18 mouse cellular contexts compared by ENCODE assay signal in the genomic region with DNA sequence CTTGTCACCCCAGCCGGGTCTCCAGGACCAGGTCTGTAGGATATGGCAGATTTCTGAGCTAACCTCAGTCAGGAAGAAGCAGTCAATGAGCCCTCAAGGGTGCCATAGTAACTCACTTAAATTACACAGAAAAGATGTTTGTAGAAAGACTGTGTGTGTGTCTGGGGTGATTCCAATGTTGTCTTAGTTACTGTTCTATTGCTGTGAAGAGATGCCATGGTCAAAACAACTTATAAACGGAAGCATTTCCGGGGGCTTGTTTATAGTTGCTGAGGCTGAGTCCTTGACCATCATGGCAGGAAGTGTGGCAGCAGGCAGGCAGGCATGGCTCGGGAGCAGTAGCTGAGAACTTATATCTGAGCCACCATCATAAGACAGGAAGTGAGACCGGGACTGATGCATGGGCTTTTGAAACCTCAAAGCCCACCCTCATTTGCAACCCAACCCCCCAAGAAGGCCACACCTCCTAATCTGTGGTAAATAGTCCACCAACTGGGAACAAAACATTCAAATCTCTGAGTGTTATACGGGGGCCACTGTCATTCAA.
DNase-seq lines count a peak whose midpoint lies in the region; ATAC-seq lines count a peak whose summit lies in the region.
"Had no signal": no experiment of that assay in that cellular context is flagged by ENCODE, and none has a peak within 500 bp of the region (broad histone marks: within the 10 kb centered on the region; RNA-seq: fewer than 3 reads in every experiment).

No protein-coding gene starts in this region.

- 82% methylated on average over 6 of the region's 6 CpGs for WGBS in midbrain, embryonic 10.5 days
- 77% methylated on average over 6 of the region's 6 CpGs for WGBS in midbrain, embryonic 15.5 days
- WGBS in forebrain, embryonic 15.5 days, result 81% methylated on average over 6 of the region's 6 CpGs

- H3K27ac ChIP-seq in midbrain, embryonic 10.5 days (replicated peaks), result peak overlapping the region; percentile 20; the same call in 1 of the 2 replicates
- no peak overlapping the region for H3K27ac ChIP-seq in midbrain, embryonic 15.5 days
- H3K27ac ChIP-seq in forebrain, embryonic 15.5 days (replicated peaks), result no peak overlapping the region
- H3K27ac ChIP-seq: heart, embryonic 13.5 days; macrophage; stomach, embryonic 15.5 days had no signal

- no peaks in the 10 kb centered on the region for H3K27me3 ChIP-seq in midbrain, embryonic 10.5 days (ENCODE audit: low read depth, poor library complexity, severe bottlenecking)
- no peaks in the 10 kb centered on the region for H3K27me3 ChIP-seq in midbrain, embryonic 15.5 days (replicated peaks)
- H3K27me3 ChIP-seq in forebrain, embryonic 15.5 days, result no peaks in the 10 kb centered on the region
- H3K27me3 ChIP-seq: heart, embryonic 13.5 days had no signal

- DNase-seq in midbrain, embryonic 10.5 days (ENCODE audit: low spot score), result no peak
- DNase-seq in thymus, postnatal 36 days, result peak; percentile 44 to 59
- no peak for DNase-seq in cerebellum, adult 18-20 months
- DNase-seq: adrenal gland, adult 8-10 months; cerebellum, adult 9-10 months; embryo, embryonic 11 days; gastrocnemius, postnatal 36 days; kidney, postnatal 14 days; layer of hippocampus, postnatal 36 days had no signal

- no peaks in the 10 kb centered on the region for H3K9me3 ChIP-seq in midbrain, embryonic 10.5 days (replicated peaks)
- H3K9me3 ChIP-seq in midbrain, embryonic 15.5 days, result no peaks in the 10 kb centered on the region
- no peaks in the 10 kb centered on the region for H3K9me3 ChIP-seq in forebrain, embryonic 15.5 days
- H3K9me3 ChIP-seq: heart, embryonic 13.5 days; stomach, embryonic 15.5 days had no signal

- peaks cover 14% of the 10 kb centered on the region for H3K4me1 ChIP-seq in midbrain, embryonic 10.5 days
- peaks cover 6% of the 10 kb centered on the region; the same call in 1 of the 2 replicates for H3K4me1 ChIP-seq in midbrain, embryonic 15.5 days
- H3K4me1 ChIP-seq in forebrain, embryonic 15.5 days, result peaks cover 8% of the 10 kb centered on the region
- H3K4me1 ChIP-seq: stomach, embryonic 15.5 days had no signal

- ATAC-seq in midbrain, embryonic 15.5 days (replicated peaks), result no peak
- ATAC-seq in granulocyte monocyte progenitor cell, adult 5-6 weeks (replicated peaks; ENCODE audit: poor library complexity, severe bottlenecking), result peak; percentile 30
- peak; percentile 60; the same call in 1 of the 2 replicates for ATAC-seq in monocyte, adult 5-6 weeks (replicated peaks; ENCODE audit: insufficient number of reproducible peaks, low FRiP score, low TSS enrichment, poor library complexity, severe bottlenecking)
- no peak for ATAC-seq in erythroblast, adult 5-6 weeks (replicated peaks; ENCODE audit: low FRiP score, poor library complexity, severe bottlenecking)
- ATAC-seq in forebrain, embryonic 15.5 days (replicated peaks), result no peak
- ATAC-seq: intestine, embryonic 16.5 days had no signal

- H3K9ac ChIP-seq in midbrain, embryonic 15.5 days, result no peak overlapping the region
- no peak overlapping the region for H3K9ac ChIP-seq in forebrain, embryonic 15.5 days (replicated peaks)
- H3K9ac ChIP-seq: heart, embryonic 13.5 days; stomach, embryonic 15.5 days had no signal

- no peak overlapping the region for H3K4me3 ChIP-seq in midbrain, embryonic 10.5 days
- H3K4me3 ChIP-seq in midbrain, embryonic 15.5 days, result no peak overlapping the region
- no peak overlapping the region for H3K4me3 ChIP-seq in forebrain, embryonic 15.5 days
- H3K4me3 ChIP-seq: heart, embryonic 13.5 days; stomach, embryonic 15.5 days had no signal

- no peak overlapping the region for H3K4me2 ChIP-seq in midbrain, embryonic 15.5 days
- no peak overlapping the region for H3K4me2 ChIP-seq in forebrain, embryonic 15.5 days (replicated peaks)
- H3K4me2 ChIP-seq: heart, embryonic 13.5 days; stomach, embryonic 15.5 days had no signal

- no peaks in the 10 kb centered on the region for H3K36me3 ChIP-seq in midbrain, embryonic 10.5 days
- H3K36me3 ChIP-seq in midbrain, embryonic 15.5 days (replicated peaks), result no peaks in the 10 kb centered on the region
- no peaks in the 10 kb centered on the region for H3K36me3 ChIP-seq in forebrain, embryonic 15.5 days
- H3K36me3 ChIP-seq: heart, embryonic 13.5 days; stomach, embryonic 15.5 days had no signal

Comparison
In these comparisons a context has a peak if more than half of its experiments do, and no peak if none do; other contexts are left out.
1. DNase-seq: peak in thymus, postnatal 36 days (2 of 2); none in midbrain, embryonic 10.5 days (single experiment) and cerebellum, adult 18-20 months (0 of 2).
2. ATAC-seq: peak in granulocyte monocyte progenitor cell, adult 5-6 weeks (single experiment) and monocyte, adult 5-6 weeks (single experiment); none in midbrain, embryonic 15.5 days (single experiment), erythroblast, adult 5-6 weeks (single experiment) and forebrain, embryonic 15.5 days (single experiment).